Mouse (Mus musculus) heart, embryonic 15.5 days (tissue): Measurements from ENCODE around the gene Iqcj. TPM values are rescaled to one million over a fixed set of nuclear protein-coding genes. Genes with fewer than 3 reads are reported as not detected.

ENCODE experiments used
- ATAC-seq: fragments of 200-750 bp; cut with Nextera tagmentation; replicated peaks from 2 replicates; pipeline ENCODE4 v1.8.0; 2017; ENCODE audit warnings: low read depth, moderate TSS enrichment; ENCODE audit not compliant: insufficient number of reproducible peaks, insufficient read depth, low FRiP score
- H3K27ac ChIP-seq: fragments of 300-500 bp; sonication (generic); 2 replicates; pipeline ENCODE4 v1.5.1; 2015; ENCODE audit warnings: mild to moderate bottlenecking, inconsistent platforms
- H3K27me3 ChIP-seq: fragments of 300-500 bp; sonication (generic); 2 replicates; pipeline ENCODE4 v1.6.1; 2015; ENCODE audit warnings: inconsistent platforms
- H3K36me3 ChIP-seq: fragments of 300-500 bp; sonication (generic); 2 replicates; pipeline ENCODE4 v1.6.1; 2015; ENCODE audit warnings: mild to moderate bottlenecking, inconsistent platforms
- H3K4me1 ChIP-seq: fragments of 300-500 bp; sonication (generic); replicated peaks from 2 replicates; pipeline ENCODE4 v1.6.1; 2015; ENCODE audit warnings: inconsistent platforms
- H3K4me2 ChIP-seq: fragments of 300-500 bp; sonication (generic); 2 replicates; pipeline ENCODE4 v1.6.1; 2015; ENCODE audit warnings: inconsistent platforms, mild to moderate bottlenecking, moderate library complexity
- H3K4me3 ChIP-seq: fragments of 300-500 bp; sonication (generic); 2 replicates; pipeline ENCODE4 v1.5.1; 2015; ENCODE audit warnings: mild to moderate bottlenecking, inconsistent platforms
- H3K9ac ChIP-seq: fragments of 300-500 bp; sonication (generic); 2 replicates; pipeline ENCODE4 v1.6.1; 2015; ENCODE audit warnings: mild to moderate bottlenecking, inconsistent platforms
- H3K9me3 ChIP-seq: fragments of 300-500 bp; sonication (generic); replicated peaks from 2 replicates; pipeline ENCODE4 v1.6.1; 2016; ENCODE audit warnings: inconsistent platforms
- WGBS: fragments of 180-500 bp; shearing (Covaris S2); methylation state at CpG from one replicate; pipeline ENCODE4 v1.1.7; 2015; ENCODE audit warnings: mixed read lengths; 5-methylcytosine and 5-hydroxymethylcytosine counted together
- polyA plus RNA-seq: library from polyadenylated mRNA; unstranded; fragments of >200 nt; fragmentation: Nextera tagmentation; extraction: Ambion mirVana; gene quantifications from 2 replicates; pipeline ENCODE4 v1.2.1, GENCODE M21; 2015

Iqcj gene
- polyA plus RNA-seq, 1 experiment from 2014 or later, result not detected

GRCm38 (mm10) chr3:68042951-68043350 is 150.9 kb downstream of the Iqcj start:
- Histone ChIP-seq H3K4me2 (no peak overlapping the region), H3K9me3 (no peaks in the 10 kb centered on the region), H3K36me3 (no peaks in the 10 kb centered on the region), H3K4me3 (no peak overlapping the region), H3K27me3 (peaks cover 3% of the 10 kb centered on the region; the same call in 1 of the 2 replicates), H3K9ac (no peak overlapping the region), H3K4me1 (no peaks in the 10 kb centered on the region), H3K27ac (no peak overlapping the region)
- ATAC-seq, result no peak
- WGBS, result 83% methylated on average over 2 of the region's 2 CpGs

GRCm38 (mm10) chr3:68045475-68046416 is 153.7 kb downstream of the Iqcj start:
- H3K9me3 ChIP-seq, result no peaks in the 10 kb centered on the region
- peaks cover 3% of the 10 kb centered on the region; the same call in 1 of the 2 replicates for H3K27me3 ChIP-seq
- no peak overlapping the region for H3K27ac ChIP-seq
- no peaks in the 10 kb centered on the region for H3K36me3 ChIP-seq
- no peak for ATAC-seq
- no peaks in the 10 kb centered on the region for H3K4me1 ChIP-seq
- H3K9ac ChIP-seq, result no peak overlapping the region
- H3K4me3 ChIP-seq, result no peak overlapping the region
- no peak overlapping the region for H3K4me2 ChIP-seq
- 46% methylated on average over 9 of the region's 9 CpGs for WGBS

GRCm38 (mm10) chr3:68053538-68053937 is 161.5 kb downstream of the Iqcj start:
- Histone ChIP-seq H3K9me3 (no peaks in the 10 kb centered on the region), H3K9ac (no peak overlapping the region), H3K4me1 (0 out of 2 replicates have a peak, but pooled peaks cover 3% of the 10 kb centered on the region), H3K36me3 (no peaks in the 10 kb centered on the region), H3K4me2 (no peak overlapping the region), H3K27ac (no peak overlapping the region), H3K27me3 (no peaks in the 10 kb centered on the region; the same call in 1 of the 2 replicates), H3K4me3 (no peak overlapping the region)
- 49% methylated on average over 2 of the region's 2 CpGs for WGBS
- ATAC-seq, result no peak

- no peaks in the 10 kb centered on the region for H3K36me3 ChIP-seq
- WGBS, result 29% methylated on average over 13 of the region's 13 CpGs
- H3K4me1 ChIP-seq, result 0 out of 2 replicates have a peak, but pooled peaks cover 3% of the 10 kb centered on the region
- no peak overlapping the region for H3K27ac ChIP-seq
- peak overlapping the region; percentile 53 for H3K4me2 ChIP-seq
- H3K9me3 ChIP-seq, result no peaks in the 10 kb centered on the region
- no peak overlapping the region for H3K9ac ChIP-seq
- peak overlapping the region; percentile 33 for H3K4me3 ChIP-seq
- no peak for ATAC-seq
- no peaks in the 10 kb centered on the region; the same call in 1 of the 2 replicates for H3K27me3 ChIP-seq
Measured at GRCm38 (mm10) chr3:68055071-68055470, 163.1 kb downstream of the Iqcj start.

GRCm38 (mm10) chr3:68056373-68057275 is 164.6 kb downstream of the Iqcj start:
- H3K27ac ChIP-seq, result no peak overlapping the region
- peak overlapping the region; percentile 41 for H3K4me3 ChIP-seq
- no peaks in the 10 kb centered on the region; the same call in 1 of the 2 replicates for H3K27me3 ChIP-seq
- no peaks in the 10 kb centered on the region for H3K9me3 ChIP-seq
- no peaks in the 10 kb centered on the region for H3K36me3 ChIP-seq
- 47% methylated on average over 23 of the region's 23 CpGs for WGBS
- H3K9ac ChIP-seq, result no peak overlapping the region
- 0 out of 2 replicates have a peak, but pooled peaks cover 3% of the 10 kb centered on the region for H3K4me1 ChIP-seq
- H3K4me2 ChIP-seq, result peak overlapping the region; percentile 52
- ATAC-seq, result no peak

- Histone ChIP-seq H3K4me3 (no peak overlapping the region), H3K27me3 (no peaks in the 10 kb centered on the region; the same call in 1 of the 2 replicates), H3K4me2 (no peak overlapping the region), H3K4me1 (0 out of 2 replicates have a peak, but pooled peaks cover 3% of the 10 kb centered on the region), H3K9ac (no peak overlapping the region), H3K27ac (no peak overlapping the region), H3K9me3 (no peaks in the 10 kb centered on the region), H3K36me3 (no peaks in the 10 kb centered on the region)
- WGBS, result 39% methylated on average over 2 of the region's 2 CpGs
- ATAC-seq, result no peak
Measured at GRCm38 (mm10) chr3:68059162-68059800, 167.3 kb downstream of the Iqcj start.

- Histone ChIP-seq H3K4me3 (no peak within 1 kb of the TSS), H3K4me2 (no peak within 1 kb of the TSS), H3K36me3 (no peaks in the 10 kb centered on the region), H3K4me1 (no peaks in the 10 kb centered on the region), H3K27me3 (no peaks in the 10 kb centered on the region), H3K27ac (no peak within 1 kb of the TSS), H3K9me3 (no peaks in the 10 kb centered on the region), H3K9ac (no peak within 1 kb of the TSS)
- 29% methylated on average over 12 of the region's 12 CpGs for WGBS
- no peak for ATAC-seq
Measured at GRCm38 (mm10) chr3:68064731-68065130, 172.7 kb downstream of the Iqcj start, which contains the start of gene Schip1. Gene Schip1, plus strand, starts transcription at chr3:68064802.

- Histone ChIP-seq H3K4me3 (no peak overlapping the region), H3K27ac (no peak overlapping the region), H3K36me3 (no peaks in the 10 kb centered on the region), H3K4me1 (0 out of 2 replicates have a peak, but pooled peaks cover 3% of the 10 kb centered on the region), H3K9ac (no peak overlapping the region), H3K27me3 (no peaks in the 10 kb centered on the region), H3K9me3 (no peaks in the 10 kb centered on the region), H3K4me2 (no peak overlapping the region)
- no peak for ATAC-seq
- WGBS, result 55% methylated on average over 9 of the region's 9 CpGs
Measured at GRCm38 (mm10) chr3:68071395-68072386, 179.7 kb downstream of the Iqcj start.

GRCm38 (mm10) chr3:68077406-68077805 is 185.4 kb downstream of the Iqcj start:
- WGBS, result 63% methylated on average over 4 of the region's 4 CpGs
- Histone ChIP-seq H3K4me3 (no peak overlapping the region), H3K36me3 (no peaks in the 10 kb centered on the region), H3K4me1 (no peaks in the 10 kb centered on the region), H3K9ac (no peak overlapping the region), H3K4me2 (no peak overlapping the region), H3K9me3 (no peaks in the 10 kb centered on the region), H3K27me3 (no peaks in the 10 kb centered on the region), H3K27ac (no peak overlapping the region)
- ATAC-seq, result no peak

- H3K27ac ChIP-seq, result no peak overlapping the region
- H3K27me3 ChIP-seq, result no peaks in the 10 kb centered on the region
- H3K9me3 ChIP-seq, result no peaks in the 10 kb centered on the region
- H3K9ac ChIP-seq, result no peak overlapping the region
- H3K4me1 ChIP-seq, result no peaks in the 10 kb centered on the region
- H3K36me3 ChIP-seq, result no peaks in the 10 kb centered on the region
- no peak overlapping the region for H3K4me3 ChIP-seq
- H3K4me2 ChIP-seq, result no peak overlapping the region
- WGBS, result 88% methylated on average over 2 of the region's 2 CpGs
- ATAC-seq, result no peak
Measured at GRCm38 (mm10) chr3:68085024-68085423, 193.0 kb downstream of the Iqcj start.
